Mouse (Mus musculus) olfactory bulb, adult 2 months (tissue): ENCODE data around the gene Ccdc160. TPM values are rescaled to one million over a fixed set of nuclear protein-coding genes. Genes with fewer than 3 reads are reported as not detected.

Experiments
- H3K27ac ChIP-seq: fragments of 200-500 bp; 2 replicates; pipeline ENCODE4 v1.5.1; 2012; ENCODE audit warnings: low read depth, low read length; ENCODE audit not compliant: insufficient read depth
- H3K4me1 ChIP-seq: fragments of 200-500 bp; 2 replicates; pipeline ENCODE4 v1.6.1; 2012; ENCODE audit warnings: low read length; ENCODE audit not compliant: control insufficient read depth, insufficient read depth
- H3K4me3 ChIP-seq: fragments of 200-500 bp; 2 replicates; pipeline ENCODE4 v1.5.1; 2012; ENCODE audit warnings: mild to moderate bottlenecking, low read depth, low read length, moderate library complexity; ENCODE audit not compliant: insufficient read depth
- CTCF ChIP-seq: fragments of 200-500 bp; IDR thresholded peaks from 2 replicates; pipeline ENCODE4 v1.5.1; 2012; ENCODE audit warnings: low read depth, mild to moderate bottlenecking, low read length, moderate library complexity; ENCODE audit not compliant: insufficient read depth
- POLR2A ChIP-seq: fragments of 200-500 bp; IDR thresholded peaks from 2 replicates; pipeline ENCODE4 v1.6.1; 2012; ENCODE audit warnings: mild to moderate bottlenecking, low read depth, low read length, moderate library complexity; ENCODE audit not compliant: insufficient read depth
- WGBS: fragments of 180-500 bp; shearing (Covaris S2); methylation state at CpG from one replicate; pipeline ENCODE4 v1.1.7; 2018; 5-methylcytosine and 5-hydroxymethylcytosine counted together
- polyA plus RNA-seq: library from polyadenylated mRNA; stranded (reverse); fragments of >200 nt; gene quantifications from 2 replicates; pipeline ENCODE4 v1.2.4, GENCODE M21; 2012; ENCODE audit warnings: low replicate concordance; ENCODE audit not compliant: missing spikeins, insufficient read depth, insufficient read length

Ccdc160 gene
- polyA plus RNA-seq, 1 experiment: not detected

DNA sequence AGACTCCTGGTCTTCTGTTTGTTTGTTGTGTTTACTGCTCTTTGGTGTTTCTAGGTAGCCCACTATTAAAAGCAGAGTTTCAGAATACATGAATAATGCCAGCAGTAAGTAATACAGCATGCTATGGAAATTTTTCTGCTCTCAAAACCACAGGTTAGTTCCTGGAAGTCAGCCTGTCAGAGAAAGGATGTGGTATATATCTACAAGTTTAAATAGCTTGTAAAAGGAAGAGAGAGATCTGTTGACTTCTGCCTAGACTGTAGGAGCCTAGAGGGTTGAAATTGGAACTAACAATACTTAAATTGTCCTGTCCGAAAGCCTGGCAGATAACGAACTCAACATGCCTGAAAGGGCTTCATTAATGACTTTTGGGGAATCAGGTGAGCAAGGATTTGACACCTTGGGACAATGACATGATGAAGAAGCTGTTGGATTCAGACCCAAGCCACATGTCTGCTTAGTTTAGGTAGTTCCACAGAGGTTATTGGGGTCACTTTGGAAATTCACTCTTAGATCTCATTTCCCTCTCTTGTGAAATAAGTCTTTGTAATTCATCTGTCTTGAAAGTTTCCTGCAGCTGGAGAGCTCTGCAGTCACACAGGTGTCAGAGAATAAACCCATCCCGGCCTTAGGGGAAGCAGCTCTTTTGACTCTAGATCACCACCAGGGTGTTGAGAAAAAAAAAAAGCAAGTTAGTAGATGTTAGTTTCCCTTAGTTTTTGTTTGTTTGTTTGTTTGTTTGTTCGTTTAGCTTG is 30.6 kb upstream of the Ccdc160 start:
- 68% methylated on average over 4 of the region's 4 CpGs for WGBS
- TF ChIP-seq POLR2A (no peak), CTCF (no peak)
- Histone ChIP-seq H3K4me1 (no peaks in the 10 kb centered on the region), H3K4me3 (no peak overlapping the region), H3K27ac (no peak overlapping the region)

DNA sequence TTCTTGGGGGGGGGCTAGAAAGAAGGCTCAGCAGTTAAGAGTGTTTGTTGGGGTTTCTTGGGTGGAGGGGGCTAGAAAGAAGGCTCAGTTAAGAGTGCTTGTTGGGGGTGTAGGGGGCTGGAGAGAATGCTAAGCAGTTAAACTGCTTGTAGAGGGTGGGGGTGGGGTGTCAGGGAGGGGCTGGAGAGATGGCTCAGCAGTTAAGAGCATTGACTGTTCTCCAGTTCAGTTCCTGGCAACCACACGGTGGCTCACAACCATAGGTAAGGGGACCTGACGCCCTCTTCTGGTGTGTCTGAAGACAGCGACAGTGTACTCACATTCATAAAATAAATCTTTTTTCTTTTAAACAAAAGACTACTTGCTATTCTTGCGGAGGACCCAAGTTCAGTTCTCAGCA is 28.8 kb upstream of the Ccdc160 start:
- WGBS: 75% methylated on average over 4 of the region's 4 CpGs
- Histone ChIP-seq H3K4me3 (no peak overlapping the region), H3K4me1 (no peaks in the 10 kb centered on the region), H3K27ac (no peak overlapping the region)
- no peak for TF ChIP-seq POLR2A
- no peak for TF ChIP-seq CTCF

DNA sequence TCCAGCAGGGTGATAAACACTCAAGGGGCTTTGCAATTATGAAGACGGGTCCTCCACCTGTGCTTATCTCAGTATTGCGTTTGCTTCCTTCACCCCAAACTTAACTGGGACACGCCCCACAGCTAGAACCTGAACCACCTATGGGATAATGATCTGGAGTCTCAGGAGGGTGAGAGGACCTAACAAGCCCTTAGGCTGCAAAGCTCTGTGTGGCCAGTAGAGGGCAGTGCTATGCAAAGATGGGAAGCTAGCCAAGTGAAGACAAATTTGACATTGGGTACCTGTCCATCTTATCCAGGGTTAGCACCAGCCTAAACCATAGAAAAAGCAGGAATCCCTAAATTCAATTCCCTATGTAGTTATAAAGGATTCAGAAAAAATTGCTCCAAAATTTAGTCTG is 15.0 kb upstream of the Ccdc160 start:
- Histone ChIP-seq H3K4me3 (no peak overlapping the region), H3K27ac (no peak overlapping the region), H3K4me1 (no peaks in the 10 kb centered on the region)
- no peak for TF ChIP-seq CTCF
- WGBS: 70% methylated on average over 3 of the region's 3 CpGs

DNA sequence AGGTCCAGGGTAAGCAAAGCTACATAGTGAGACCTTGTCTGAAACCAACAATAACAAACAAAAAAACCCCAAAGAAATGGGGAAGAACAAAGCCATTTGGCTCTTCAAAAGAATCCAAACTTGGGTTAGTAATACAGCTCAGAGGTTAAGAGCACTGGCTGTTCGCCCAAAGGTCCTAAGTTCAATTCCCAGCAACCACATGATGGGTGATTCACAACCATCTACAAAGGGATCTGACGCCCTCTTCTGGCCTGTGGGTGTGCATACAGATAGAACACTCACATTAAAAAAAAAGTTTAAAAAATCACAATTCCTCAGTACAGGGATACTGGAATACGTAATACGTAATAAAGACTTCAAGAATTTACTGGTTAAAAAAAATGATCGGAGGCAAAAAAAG is 13.3 kb upstream of the Ccdc160 start:
- 85% methylated on average over 5 of the region's 5 CpGs for WGBS
- TF ChIP-seq POLR2A (no peak), CTCF (no peak)
- H3K27ac ChIP-seq: no peak overlapping the region
- H3K4me3 ChIP-seq: no peak overlapping the region
- H3K4me1 ChIP-seq: no peaks in the 10 kb centered on the region

DNA sequence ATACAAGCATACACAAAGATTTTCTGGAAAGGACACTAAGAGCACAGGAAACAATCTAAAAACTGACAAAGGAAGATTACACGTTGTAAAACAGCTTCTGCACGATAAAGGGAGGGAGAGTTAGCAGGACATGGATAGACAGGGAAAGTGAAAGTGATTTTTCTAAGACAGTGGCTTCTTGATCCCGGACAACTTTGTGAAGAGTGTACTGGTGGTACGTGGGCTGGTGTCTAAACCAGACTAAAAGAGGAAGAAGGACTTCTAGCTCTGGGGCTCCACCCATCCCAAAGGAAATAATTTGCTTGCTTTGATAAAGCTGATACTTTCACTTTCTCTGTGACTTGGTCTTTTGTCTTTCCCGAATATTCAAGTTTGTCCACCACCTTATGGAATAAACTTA is 7.1 kb upstream of the Ccdc160 start:
- H3K27ac ChIP-seq: no peak overlapping the region
- no peaks in the 10 kb centered on the region for H3K4me1 ChIP-seq
- no peak for TF ChIP-seq CTCF
- no peak for TF ChIP-seq POLR2A
- H3K4me3 ChIP-seq: no peak overlapping the region
- 65% methylated on average over 5 of the region's 5 CpGs for WGBS

DNA sequence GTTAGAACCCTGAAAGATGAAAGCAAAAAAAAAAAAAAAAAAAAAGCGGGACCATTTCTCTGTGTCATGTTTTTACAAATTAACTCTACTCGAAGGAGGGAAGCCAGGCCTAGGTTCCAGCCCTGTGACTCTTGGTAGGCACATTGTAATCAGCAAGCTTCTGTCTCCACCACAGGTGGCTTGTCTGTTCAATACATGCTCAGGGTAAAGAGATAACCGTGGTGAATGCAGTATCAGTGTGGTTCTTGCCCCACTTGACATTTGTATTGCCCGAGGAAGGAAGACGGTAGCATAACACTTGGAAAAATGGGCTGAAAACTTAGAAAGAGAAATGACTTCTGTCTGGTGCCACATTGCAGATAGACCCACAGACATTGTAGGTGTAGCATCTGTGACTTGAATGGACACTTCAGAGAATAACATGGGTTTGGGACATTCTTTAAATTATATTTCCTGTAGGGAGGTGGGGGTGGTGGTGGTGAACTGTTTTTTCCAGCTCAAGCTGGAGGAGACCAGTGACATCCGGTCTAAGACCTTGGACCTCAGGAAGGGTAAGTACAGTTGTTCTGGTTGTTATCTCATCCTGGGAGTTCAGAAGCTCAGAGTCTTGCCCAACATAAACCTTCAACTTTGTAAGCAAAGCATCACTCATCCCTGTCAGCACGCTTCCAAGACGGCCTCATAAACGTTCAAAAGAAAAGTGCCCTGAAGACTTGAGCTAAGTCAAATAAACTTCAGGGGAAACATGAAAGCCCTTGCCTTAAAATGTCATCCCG is 1.1 kb downstream of the Ccdc160 start:
- Histone ChIP-seq H3K27ac (no peak overlapping the region), H3K4me3 (no peak overlapping the region), H3K4me1 (no peaks in the 10 kb centered on the region)
- WGBS: 69% methylated on average over 10 of the region's 10 CpGs
- TF ChIP-seq CTCF (no peak), POLR2A (no peak)

DNA sequence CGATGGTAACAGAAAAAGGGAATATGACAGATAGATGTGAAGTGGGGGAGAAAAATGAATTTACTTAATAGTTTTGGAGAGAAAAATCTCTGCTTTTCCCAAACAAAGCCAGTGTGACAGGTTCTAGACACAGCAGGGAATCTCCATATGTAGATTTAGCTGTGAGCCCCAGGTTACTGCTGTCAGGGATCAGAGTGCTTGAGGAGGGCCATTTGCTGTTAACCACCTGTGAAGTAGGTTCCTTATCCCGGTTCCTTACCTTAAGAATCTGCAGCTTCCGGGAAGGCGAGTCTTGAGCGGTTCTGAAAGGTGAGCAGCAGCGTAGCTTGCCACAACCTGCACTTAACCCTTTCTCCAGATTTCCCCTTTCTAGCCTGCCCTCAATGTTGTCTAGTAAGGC is 1.9 kb downstream of the Ccdc160 start:
- H3K4me3 ChIP-seq: no peak overlapping the region
- H3K4me1 ChIP-seq: no peaks in the 10 kb centered on the region
- 73% methylated on average over 6 of the region's 6 CpGs for WGBS
- no peak overlapping the region for H3K27ac ChIP-seq
- TF ChIP-seq POLR2A (no peak), CTCF (no peak)

DNA sequence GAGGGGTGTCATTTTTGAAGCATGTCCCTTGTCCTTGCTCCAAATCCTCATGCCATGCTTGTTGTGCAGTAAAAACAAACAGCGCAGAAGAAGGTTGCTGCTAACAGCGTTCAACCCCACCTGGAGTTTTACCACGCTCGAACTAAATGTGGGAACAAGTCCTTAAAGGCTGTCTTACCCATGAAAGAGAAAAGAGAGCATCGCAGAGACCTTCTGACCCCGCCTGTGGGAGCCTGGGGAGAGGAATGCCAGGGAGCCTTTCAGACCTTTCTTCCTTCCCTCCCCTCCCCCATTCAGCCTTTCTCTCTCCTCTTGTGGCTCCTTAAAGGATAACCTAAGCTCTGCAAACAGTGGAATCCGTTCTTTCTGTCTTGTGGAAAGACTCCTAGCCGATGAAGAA is 4.8 kb downstream of the Ccdc160 start:
- TF ChIP-seq CTCF: no peak
- no peak for TF ChIP-seq POLR2A
- WGBS: 49% methylated on average over 8 of the region's 8 CpGs
- Histone ChIP-seq H3K4me3 (no peak overlapping the region), H3K4me1 (peaks cover 2% of the 10 kb centered on the region; the same call in 1 of the 2 replicates), H3K27ac (no peak overlapping the region)

DNA sequence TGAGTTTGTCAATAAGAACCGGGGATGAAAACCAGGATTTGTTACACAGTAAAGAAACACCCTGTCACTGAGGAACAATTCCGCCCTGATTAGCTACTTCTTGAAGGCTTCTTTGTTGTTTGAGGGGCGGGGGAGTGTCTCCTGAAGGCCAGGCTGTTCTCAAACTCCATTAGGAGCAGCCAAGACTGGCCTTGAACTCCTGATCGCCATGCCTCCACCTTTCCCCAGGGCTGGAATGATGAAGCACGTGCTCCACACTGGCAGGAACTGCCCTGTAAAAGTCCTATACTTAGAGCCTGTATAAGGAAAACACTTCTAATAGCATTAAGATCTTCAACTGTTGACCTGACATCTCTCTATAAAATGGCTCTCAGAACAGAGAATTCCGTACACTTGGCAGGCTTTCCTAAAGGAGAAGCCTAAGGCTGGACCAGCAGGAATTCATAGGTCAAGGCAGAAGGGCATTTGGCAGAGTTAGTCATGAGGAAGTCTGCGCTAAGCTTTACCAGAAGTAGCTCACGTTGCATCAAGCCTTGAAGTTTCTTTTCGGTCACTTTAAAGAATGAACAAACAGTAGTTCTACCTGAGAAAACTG is 6.1 kb downstream of the Ccdc160 start:
- TF ChIP-seq CTCF (no peak), POLR2A (no peak)
- no peak overlapping the region for H3K27ac ChIP-seq
- peaks cover 2% of the 10 kb centered on the region; the same call in 1 of the 2 replicates for H3K4me1 ChIP-seq
- no peak overlapping the region for H3K4me3 ChIP-seq
- 77% methylated on average over 9 of the region's 9 CpGs for WGBS
